Mouse (Mus musculus) limb, embryonic 14.5 days (tissue): ENCODE results near the gene Cdk19. TPM values are rescaled to one million over a fixed set of nuclear protein-coding genes. Genes with fewer than 3 reads are reported as not detected.

Source experiments
- ATAC-seq: fragments of 200-750 bp; cut with Nextera tagmentation; 2 replicates; pipeline ENCODE4 v1.8.0; 2017; ENCODE audit warnings: low read depth, moderate number of reproducible peaks, moderate TSS enrichment; ENCODE audit not compliant: low FRiP score
- DNase-seq: peaks from one replicate; pipeline ENCODE4 v3.0.0-alpha.2; 2015; ENCODE audit warnings: low spot score
- H3K27ac ChIP-seq: fragments of 300-500 bp; sonication (generic); replicated peaks from 2 replicates; pipeline ENCODE4 v1.5.1; 2014; ENCODE audit warnings: low read depth, mild to moderate bottlenecking, low read length, moderate library complexity, mixed read lengths
- H3K27me3 ChIP-seq: fragments of 300-500 bp; sonication (generic); 2 replicates; pipeline ENCODE4 v1.6.1; 2014; ENCODE audit warnings: low read length, mixed read lengths; ENCODE audit not compliant: control insufficient read depth, insufficient read depth
- H3K36me3 ChIP-seq: fragments of 300-500 bp; sonication (generic); 2 replicates; pipeline ENCODE4 v1.6.1; 2014; ENCODE audit warnings: mild to moderate bottlenecking, low read length, moderate library complexity, mixed read lengths; ENCODE audit not compliant: control insufficient read depth, insufficient read depth
- H3K4me1 ChIP-seq: fragments of 300-500 bp; sonication (generic); 2 replicates; pipeline ENCODE4 v1.6.1; 2014; ENCODE audit warnings: antibody characterized with exemption, low read length, mixed read lengths; ENCODE audit not compliant: control insufficient read depth, insufficient read depth
- H3K4me2 ChIP-seq: fragments of 300-500 bp; sonication (generic); replicated peaks from 2 replicates; pipeline ENCODE4 v1.6.1; 2014; ENCODE audit warnings: low read depth, mild to moderate bottlenecking, low read length, moderate library complexity; ENCODE audit not compliant: severe bottlenecking
- H3K4me3 ChIP-seq: fragments of 300-500 bp; sonication (generic); replicated peaks from 2 replicates; pipeline ENCODE4 v1.5.1; 2014; ENCODE audit warnings: low read length
- H3K9ac ChIP-seq: fragments of 300-500 bp; sonication (generic); 2 replicates; pipeline ENCODE4 v1.6.1; 2014; ENCODE audit warnings: mild to moderate bottlenecking, low read depth, low read length, moderate library complexity; ENCODE audit not compliant: severe bottlenecking
- H3K9me3 ChIP-seq: fragments of 300-500 bp; sonication (generic); 2 replicates; pipeline ENCODE4 v1.6.1; 2016; ENCODE audit warnings: low read length; ENCODE audit not compliant: control insufficient read depth
- POLR2A ChIP-seq: fragments of 200-500 bp; IDR thresholded peaks from 2 replicates; pipeline ENCODE4 v1.8.0; 2012; ENCODE audit warnings: inconsistent platforms, mild to moderate bottlenecking, moderate library complexity, borderline replicate concordance; ENCODE audit not compliant: insufficient read depth, insufficient read length; ENCODE audit errors: extremely low read depth
- WGBS: fragments of 180-500 bp; shearing (Covaris S2); extraction: QIAGEN DNeasy Blood & Tissue Kit; methylation state at CpG from one replicate; pipeline ENCODE4 v1.1.7; 2014; 5-methylcytosine and 5-hydroxymethylcytosine counted together
- polyA plus RNA-seq, 2 experiments: library from polyadenylated mRNA; depleted of rRNA in 1 of 2; stranded (reverse) in 1 of 2; unstranded in 1 of 2; fragments of >200 nt; fragmentation: Nextera tagmentation in 1 of 2; extraction: Ambion mirVana in 1 of 2; gene quantifications; 2 replicates each; pipeline versions ENCODE4 v1.2.1 to v1.2.3; 2012 to 2014

Cdk19 gene
- polyA plus RNA-seq, 2 experiments = 12.2 to 13.5 TPM

DNA sequence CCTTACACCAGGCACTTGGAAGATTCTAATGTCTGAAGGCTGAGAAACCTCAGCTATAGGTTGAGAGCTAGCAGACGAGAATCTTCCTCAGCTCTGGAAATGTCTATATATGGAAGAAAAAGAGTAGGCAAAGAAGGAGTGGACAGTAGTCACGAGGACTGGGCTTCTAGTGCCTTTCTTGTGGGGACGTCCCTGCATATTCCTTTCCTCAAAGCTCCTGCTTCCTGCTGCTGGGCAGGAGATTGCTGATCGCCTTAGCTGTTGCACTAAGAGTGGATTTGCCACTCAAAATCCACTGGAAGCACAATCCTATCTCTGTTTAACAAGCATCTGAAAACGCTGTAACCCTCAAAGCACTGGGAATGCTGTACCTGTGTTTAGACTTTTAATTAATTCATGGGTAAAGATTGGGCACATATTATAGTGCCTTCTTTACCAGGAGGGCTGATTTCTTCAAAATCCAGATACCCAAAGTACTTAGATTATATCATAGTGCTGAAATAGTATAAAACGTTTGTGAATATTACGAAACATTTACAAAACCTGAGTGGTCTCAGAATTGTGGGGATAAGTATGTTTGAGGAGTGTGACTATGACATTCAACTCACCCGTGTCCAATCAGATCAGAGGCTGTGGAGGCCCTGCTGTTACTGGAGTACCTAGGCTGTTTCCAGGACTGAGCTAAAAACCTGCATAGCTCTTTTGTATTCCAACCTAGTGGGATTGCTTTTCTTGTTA, 128.0 kb downstream of the Cdk19 start:
- DNase-seq (no peak), ATAC-seq (no peak)
- Histone ChIP-seq H3K9ac (no peak overlapping the region), H3K4me2 (no peak overlapping the region), H3K4me3 (no peak overlapping the region), H3K9me3 (no peaks in the 10 kb centered on the region), H3K27me3 (no peaks in the 10 kb centered on the region), H3K4me1 (no peaks in the 10 kb centered on the region), H3K27ac (no peak overlapping the region), H3K36me3 (peaks cover 7% of the 10 kb centered on the region; the same call in 1 of the 2 replicates)
- no peak for TF ChIP-seq POLR2A
- WGBS = 82% methylated on average over 8 of the region's 8 CpGs

DNA sequence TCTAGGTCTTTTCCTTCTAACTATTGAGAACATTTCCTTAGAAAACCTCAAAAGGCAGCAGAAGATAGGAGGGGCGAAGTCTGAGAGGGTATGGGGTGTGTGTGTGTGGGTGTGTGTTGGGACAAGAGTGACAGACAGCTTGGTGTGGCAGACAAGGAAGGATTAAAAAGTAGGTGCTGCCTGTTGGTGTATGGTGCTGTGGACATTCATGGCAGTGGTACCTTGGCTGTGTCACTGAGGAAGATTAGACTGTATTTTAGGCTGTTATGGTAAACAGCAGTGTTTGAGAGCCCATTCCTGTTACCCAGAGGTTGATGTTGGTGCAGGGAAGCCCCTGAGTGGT, 128.5 kb downstream of the Cdk19 start:
- no peak for DNase-seq

DNA sequence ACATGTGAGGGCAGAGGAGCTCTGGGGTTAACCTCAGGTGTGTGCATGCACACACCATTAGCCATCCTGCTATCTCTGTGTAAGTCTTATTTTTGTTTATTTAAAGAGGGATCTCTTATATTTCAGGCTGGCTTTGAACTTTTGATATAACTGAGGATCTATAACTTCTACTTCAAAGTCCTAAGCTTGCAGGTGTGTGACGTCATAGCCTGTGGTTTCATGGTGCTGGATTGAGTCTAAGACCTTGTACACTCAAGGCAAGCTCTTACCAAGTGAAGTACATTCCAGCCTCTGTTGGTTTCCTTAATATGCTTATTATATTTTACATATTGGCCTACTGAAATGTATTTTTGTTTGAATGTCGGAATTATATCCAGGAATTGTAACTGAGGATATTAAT, 129.8 kb downstream of the Cdk19 start:
- WGBS = 87% methylated on average over 2 of the region's 2 CpGs
- TF ChIP-seq POLR2A = no peak
- no peak for ATAC-seq
- Histone ChIP-seq H3K4me1 (no peaks in the 10 kb centered on the region), H3K27ac (no peak overlapping the region), H3K9me3 (no peaks in the 10 kb centered on the region), H3K27me3 (no peaks in the 10 kb centered on the region), H3K9ac (no peak overlapping the region), H3K36me3 (peaks cover 15% of the 10 kb centered on the region), H3K4me2 (no peak overlapping the region), H3K4me3 (no peak overlapping the region)
- DNase-seq = no peak

More for the DNA sequence above, 128.5 kb downstream of the Cdk19 start:
- 96% methylated on average over 1 of the region's 1 CpGs for WGBS
- Histone ChIP-seq H3K4me3 (no peak overlapping the region), H3K9ac (no peak overlapping the region), H3K4me2 (no peak overlapping the region), H3K9me3 (no peaks in the 10 kb centered on the region), H3K36me3 (peaks cover 12% of the 10 kb centered on the region), H3K27ac (no peak overlapping the region), H3K27me3 (no peaks in the 10 kb centered on the region), H3K4me1 (no peaks in the 10 kb centered on the region)
- no peak for ATAC-seq
- no peak for TF ChIP-seq POLR2A

DNA sequence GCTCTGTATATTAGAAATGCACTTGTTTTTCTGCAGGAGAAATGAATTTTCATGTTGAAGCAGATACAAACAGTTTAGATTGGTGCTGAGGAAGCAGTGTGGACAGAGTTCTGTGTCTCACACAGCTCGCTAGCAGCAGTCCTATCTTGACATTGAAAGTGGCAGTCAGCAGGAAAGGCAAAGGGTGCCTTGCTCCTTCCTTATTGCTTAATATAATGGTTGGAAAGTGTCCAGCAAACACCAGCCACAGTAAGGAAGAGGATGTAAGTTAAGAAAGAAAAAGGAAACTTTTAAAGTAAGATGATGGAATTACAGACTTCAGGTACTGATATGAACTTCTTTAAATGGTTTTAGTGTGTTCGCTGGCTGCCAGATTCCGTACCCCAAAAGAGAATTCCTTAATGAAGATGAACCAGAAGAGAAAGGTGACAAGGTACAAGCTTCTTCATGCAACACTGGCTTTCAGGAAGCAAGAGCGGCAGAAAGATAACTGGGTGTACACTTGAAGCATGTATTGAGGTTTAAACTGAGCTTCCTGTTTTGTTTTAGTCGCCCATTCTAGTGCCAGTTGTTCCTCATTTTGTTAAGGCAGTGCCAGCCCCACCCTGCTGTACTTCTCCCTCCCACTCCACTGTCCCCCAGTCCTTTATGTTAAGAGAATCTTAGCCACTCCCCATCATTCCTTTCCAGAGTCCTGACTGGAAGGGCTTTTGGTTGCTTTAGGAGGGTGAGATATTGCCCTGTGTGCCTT, 137.3 kb downstream of the Cdk19 start:
- H3K27me3 ChIP-seq = no peaks in the 10 kb centered on the region
- ATAC-seq = no peak
- no peaks in the 10 kb centered on the region for H3K4me1 ChIP-seq
- H3K4me3 ChIP-seq = no peak overlapping the region
- DNase-seq = no peak
- H3K4me2 ChIP-seq = no peak overlapping the region
- peaks cover 49% of the 10 kb centered on the region for H3K36me3 ChIP-seq
- no peak for TF ChIP-seq POLR2A
- H3K27ac ChIP-seq = no peak overlapping the region
- no peak overlapping the region for H3K9ac ChIP-seq
- WGBS = 81% methylated on average over 5 of the region's 5 CpGs
- H3K9me3 ChIP-seq = no peaks in the 10 kb centered on the region

DNA sequence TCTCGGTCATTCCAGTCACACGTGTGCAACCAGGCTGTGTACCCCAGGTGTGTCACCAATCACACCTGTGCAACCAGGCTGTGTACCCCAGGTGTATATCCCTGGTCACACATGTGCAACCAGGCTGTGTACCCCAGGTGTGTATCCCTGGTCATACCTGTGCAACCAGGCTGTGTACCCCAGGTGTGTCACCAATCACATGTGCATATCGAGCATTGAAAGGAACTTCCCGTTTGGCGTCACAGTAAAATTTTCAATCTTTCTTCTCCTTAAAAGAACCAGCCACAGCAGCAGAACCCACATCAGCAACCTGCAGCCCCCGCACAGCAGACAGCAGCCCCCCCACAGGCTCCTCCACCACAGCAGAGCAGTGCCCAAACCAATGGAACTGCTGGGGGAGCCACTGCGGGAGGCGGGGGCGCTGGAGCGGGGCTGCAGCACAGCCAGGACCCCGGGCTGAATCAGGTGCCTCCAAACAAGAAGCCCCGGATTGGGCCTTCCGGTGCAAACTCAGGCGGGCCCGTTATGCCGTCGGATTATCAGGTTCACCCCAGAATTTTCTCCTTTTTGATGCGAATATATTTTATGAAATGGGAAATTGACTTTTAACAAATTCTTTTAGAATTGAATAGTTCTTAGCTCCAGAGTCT, 138.2 kb downstream of the Cdk19 start:
- Histone ChIP-seq H3K27ac (no peak overlapping the region), H3K9ac (no peak overlapping the region), H3K9me3 (no peaks in the 10 kb centered on the region), H3K27me3 (no peaks in the 10 kb centered on the region), H3K36me3 (peaks cover 43% of the 10 kb centered on the region), H3K4me3 (no peak overlapping the region), H3K4me2 (no peak overlapping the region), H3K4me1 (no peaks in the 10 kb centered on the region)
- DNase-seq (no peak), ATAC-seq (no peak)
- TF ChIP-seq POLR2A = no peak
- 95% methylated on average over 18 of the region's 18 CpGs for WGBS
